Mouse (Mus musculus): ENCODE measurements around the gene Taar7d. TPM values are rescaled to one million over a fixed set of nuclear protein-coding genes. Genes with fewer than 3 reads are reported as not detected.
"Not testable (repeated sequence)": the region's sequence is repeated elsewhere in the genome, so short reads cannot be mapped to it uniquely, and the experiment has no call there.

The Taar7d gene
- not detected in 3 replicates for total RNA-seq (2017)

- ATAC-seq (replicated peaks; ENCODE audit: insufficient number of reproducible peaks, low FRiP score, low TSS enrichment, poor library complexity, severe bottlenecking), result no peak
Measured at GRCm38 (mm10) chr10:24026922-24027321, at the start of gene Taar7d. Taar7d (plus strand) TSS chr10:24027222.

- no peak for ATAC-seq (replicated peaks; ENCODE audit: insufficient number of reproducible peaks, low FRiP score, low TSS enrichment, poor library complexity, severe bottlenecking)
Measured at GRCm38 (mm10) chr10:23977958-23978357, 49.1 kb upstream of the Taar7d start.

- no peak for ATAC-seq (replicated peaks; ENCODE audit: insufficient number of reproducible peaks, low FRiP score, low TSS enrichment, poor library complexity, severe bottlenecking)
Measured at GRCm38 (mm10) chr10:23978901-23979705, 47.9 kb upstream of the Taar7d start.

GRCm38 (mm10) chr10:23985546-23985945, 41.5 kb upstream of the Taar7d start, which contains the start of gene Taar6:
Taar6 (minus strand) TSS chr10:23985646.
- no peak for ATAC-seq (replicated peaks; ENCODE audit: insufficient number of reproducible peaks, low FRiP score, low TSS enrichment, poor library complexity, severe bottlenecking)

- no peak for ATAC-seq (replicated peaks; ENCODE audit: insufficient number of reproducible peaks, low FRiP score, low TSS enrichment, poor library complexity, severe bottlenecking)
Measured at GRCm38 (mm10) chr10:23986419-23986818, 40.6 kb upstream of the Taar7d start.

- ATAC-seq (replicated peaks; ENCODE audit: insufficient number of reproducible peaks, low FRiP score, low TSS enrichment, poor library complexity, severe bottlenecking), result no peak
Measured at GRCm38 (mm10) chr10:23993381-23993780, 33.6 kb upstream of the Taar7d start, which contains the start of gene Taar7a. Taar7a (minus strand) TSS chr10:23993481.

- no peak for ATAC-seq (replicated peaks; ENCODE audit: insufficient number of reproducible peaks, low FRiP score, low TSS enrichment, poor library complexity, severe bottlenecking)
Measured at GRCm38 (mm10) chr10:23999639-24000038, 27.4 kb upstream of the Taar7d start, which contains the start of gene Taar7b. Taar7b (plus strand) TSS chr10:23999939.

GRCm38 (mm10) chr10:24006442-24006841, 20.6 kb upstream of the Taar7d start:
- ATAC-seq (replicated peaks; ENCODE audit: insufficient number of reproducible peaks, low FRiP score, low TSS enrichment, poor library complexity, severe bottlenecking), result no peak

GRCm38 (mm10) chr10:24007034-24007433, 20.0 kb upstream of the Taar7d start:
- no peak for ATAC-seq (replicated peaks; ENCODE audit: insufficient number of reproducible peaks, low FRiP score, low TSS enrichment, poor library complexity, severe bottlenecking)

GRCm38 (mm10) chr10:24008143-24008542, 18.9 kb upstream of the Taar7d start:
- ATAC-seq (replicated peaks; ENCODE audit: insufficient number of reproducible peaks, low FRiP score, low TSS enrichment, poor library complexity, severe bottlenecking), result no peak

- ATAC-seq (replicated peaks; ENCODE audit: insufficient number of reproducible peaks, low FRiP score, low TSS enrichment, poor library complexity, severe bottlenecking), result no peak
Measured at GRCm38 (mm10) chr10:24031347-24031746, 4.3 kb downstream of the Taar7d start.

- ATAC-seq (replicated peaks; ENCODE audit: insufficient number of reproducible peaks, low FRiP score, low TSS enrichment, poor library complexity, severe bottlenecking), result no peak
Measured at GRCm38 (mm10) chr10:24037314-24037713, 10.3 kb downstream of the Taar7d start, which contains the start of gene Taar7e. Taar7e (plus strand) TSS chr10:24037614.

- no peak for ATAC-seq (replicated peaks; ENCODE audit: insufficient number of reproducible peaks, low FRiP score, low TSS enrichment, poor library complexity, severe bottlenecking)
Measured at GRCm38 (mm10) chr10:24040120-24040869, 13.3 kb downstream of the Taar7d start.

GRCm38 (mm10) chr10:24049210-24049609, 22.2 kb downstream of the Taar7d start, which contains the start of gene Taar7f:
Taar7f (plus strand) TSS chr10:24049510.
- no peak for ATAC-seq (replicated peaks; ENCODE audit: insufficient number of reproducible peaks, low FRiP score, low TSS enrichment, poor library complexity, severe bottlenecking)

- ATAC-seq (replicated peaks; ENCODE audit: insufficient number of reproducible peaks, low FRiP score, low TSS enrichment, poor library complexity, severe bottlenecking), result no peak
Measured at GRCm38 (mm10) chr10:24052039-24052438, 25.0 kb downstream of the Taar7d start.

GRCm38 (mm10) chr10:24058986-24059385, 32.0 kb downstream of the Taar7d start:
- ATAC-seq (replicated peaks; ENCODE audit: insufficient number of reproducible peaks, low FRiP score, low TSS enrichment, poor library complexity, severe bottlenecking), result no peak

- not testable (repeated sequence) for ATAC-seq (replicated peaks; ENCODE audit: insufficient number of reproducible peaks, low FRiP score, low TSS enrichment, poor library complexity, severe bottlenecking)
Measured at GRCm38 (mm10) chr10:24074751-24075150, 47.7 kb downstream of the Taar7d start.

- ATAC-seq (replicated peaks; ENCODE audit: insufficient number of reproducible peaks, low FRiP score, low TSS enrichment, poor library complexity, severe bottlenecking), result not testable (repeated sequence)
Measured at GRCm38 (mm10) chr10:24076200-24076599, 49.2 kb downstream of the Taar7d start, which contains the start of gene Taar8a. Taar8a (plus strand) TSS chr10:24076500.
